Mouse (Mus musculus): ENCODE data around the gene Plekhg1. TPM values are rescaled to one million over a fixed set of nuclear protein-coding genes. Genes with fewer than 3 reads are reported as not detected.

Gene Plekhg1
- polyA plus RNA-seq, 1 experiment: 2.3 TPM

GRCm38 (mm10) chr10:3900416-3900956 is 160.3 kb downstream of the Plekhg1 start:
- WGBS: 96% methylated on average over 11 of the region's 11 CpGs
- TF ChIP-seq POLR2A (IDR thresholded peaks at IDR 0.05; ENCODE audit: control insufficient read depth, extremely low read depth, insufficient read depth, low read length, poor library complexity): no peak
- TF ChIP-seq CTCF (IDR thresholded peaks at IDR 0.05; ENCODE audit: borderline replicate concordance, control insufficient read depth, extremely low read depth, insufficient read depth, low read length, poor library complexity): no peak

GRCm38 (mm10) chr10:3905747-3906146 is 165.6 kb downstream of the Plekhg1 start:
- TF ChIP-seq POLR2A (IDR thresholded peaks at IDR 0.05; ENCODE audit: control insufficient read depth, extremely low read depth, insufficient read depth, low read length, poor library complexity): no peak
- TF ChIP-seq CTCF (IDR thresholded peaks at IDR 0.05; ENCODE audit: borderline replicate concordance, control insufficient read depth, extremely low read depth, insufficient read depth, low read length, poor library complexity): no peak
- H3K36me3 ChIP-seq (ENCODE audit: control insufficient read depth, insufficient read depth, low read length): no peaks in the 10 kb centered on the region
- no peaks in the 10 kb centered on the region for H3K27me3 ChIP-seq (ENCODE audit: control insufficient read depth, insufficient read depth, low read length)
- WGBS: 91% methylated on average over 3 of the region's 3 CpGs
- no peak overlapping the region for H3K4me3 ChIP-seq (ENCODE audit: control insufficient read depth, insufficient read depth, low read length)
- no peaks in the 10 kb centered on the region for H3K4me1 ChIP-seq (replicated peaks; ENCODE audit: control insufficient read depth, insufficient read depth, low read length)
- no peak for DNase-seq
- no peak overlapping the region for H3K27ac ChIP-seq (ENCODE audit: control insufficient read depth, insufficient read depth, low read length)

More at GRCm38 (mm10) chr10:3900416-3900956, 160.3 kb downstream of the Plekhg1 start:
- no peak for DNase-seq
- Histone ChIP-seq H3K4me1 (replicated peaks; ENCODE audit: control insufficient read depth, insufficient read depth, low read length) (no peaks in the 10 kb centered on the region), H3K4me3 (ENCODE audit: control insufficient read depth, insufficient read depth, low read length) (no peak overlapping the region), H3K27me3 (ENCODE audit: control insufficient read depth, insufficient read depth, low read length) (no peaks in the 10 kb centered on the region), H3K36me3 (ENCODE audit: control insufficient read depth, insufficient read depth, low read length) (no peaks in the 10 kb centered on the region), H3K27ac (ENCODE audit: control insufficient read depth, insufficient read depth, low read length) (no peak overlapping the region)

GRCm38 (mm10) chr10:3914104-3914503 is 173.9 kb downstream of the Plekhg1 start:
- DNase-seq: no peak
- no peak for TF ChIP-seq CTCF (IDR thresholded peaks at IDR 0.05; ENCODE audit: borderline replicate concordance, control insufficient read depth, extremely low read depth, insufficient read depth, low read length, poor library complexity)
- no peak for TF ChIP-seq POLR2A (IDR thresholded peaks at IDR 0.05; ENCODE audit: control insufficient read depth, extremely low read depth, insufficient read depth, low read length, poor library complexity)
- WGBS: 84% methylated on average over 5 of the region's 5 CpGs
- no peak overlapping the region for H3K27ac ChIP-seq (ENCODE audit: control insufficient read depth, insufficient read depth, low read length)
- H3K27me3 ChIP-seq (ENCODE audit: control insufficient read depth, insufficient read depth, low read length): no peaks in the 10 kb centered on the region
- no peaks in the 10 kb centered on the region for H3K36me3 ChIP-seq (ENCODE audit: control insufficient read depth, insufficient read depth, low read length)
- H3K4me3 ChIP-seq (ENCODE audit: control insufficient read depth, insufficient read depth, low read length): no peak overlapping the region
- H3K4me1 ChIP-seq (replicated peaks; ENCODE audit: control insufficient read depth, insufficient read depth, low read length): no peaks in the 10 kb centered on the region

GRCm38 (mm10) chr10:3920368-3921152 is 180.4 kb downstream of the Plekhg1 start:
- no peak for TF ChIP-seq CTCF (IDR thresholded peaks at IDR 0.05; ENCODE audit: borderline replicate concordance, control insufficient read depth, extremely low read depth, insufficient read depth, low read length, poor library complexity)
- TF ChIP-seq POLR2A (IDR thresholded peaks at IDR 0.05; ENCODE audit: control insufficient read depth, extremely low read depth, insufficient read depth, low read length, poor library complexity): no peak
- Histone ChIP-seq H3K36me3 (ENCODE audit: control insufficient read depth, insufficient read depth, low read length) (no peaks in the 10 kb centered on the region), H3K27me3 (ENCODE audit: control insufficient read depth, insufficient read depth, low read length) (no peaks in the 10 kb centered on the region), H3K27ac (ENCODE audit: control insufficient read depth, insufficient read depth, low read length) (no peak overlapping the region), H3K4me3 (ENCODE audit: control insufficient read depth, insufficient read depth, low read length) (no peak overlapping the region), H3K4me1 (replicated peaks; ENCODE audit: control insufficient read depth, insufficient read depth, low read length) (no peaks in the 10 kb centered on the region)
- WGBS: 92% methylated on average over 20 of the region's 20 CpGs
- DNase-seq: no peak

- no peaks in the 10 kb centered on the region for H3K36me3 ChIP-seq (ENCODE audit: control insufficient read depth, insufficient read depth, low read length)
- no peak for TF ChIP-seq POLR2A (IDR thresholded peaks at IDR 0.05; ENCODE audit: control insufficient read depth, extremely low read depth, insufficient read depth, low read length, poor library complexity)
- no peak for TF ChIP-seq CTCF (IDR thresholded peaks at IDR 0.05; ENCODE audit: borderline replicate concordance, control insufficient read depth, extremely low read depth, insufficient read depth, low read length, poor library complexity)
- H3K27ac ChIP-seq (ENCODE audit: control insufficient read depth, insufficient read depth, low read length): no peak overlapping the region
- WGBS: 90% methylated on average over 4 of the region's 4 CpGs
- H3K4me1 ChIP-seq (replicated peaks; ENCODE audit: control insufficient read depth, insufficient read depth, low read length): no peaks in the 10 kb centered on the region
- H3K27me3 ChIP-seq (ENCODE audit: control insufficient read depth, insufficient read depth, low read length): no peaks in the 10 kb centered on the region
- DNase-seq: no peak
- no peak overlapping the region for H3K4me3 ChIP-seq (ENCODE audit: control insufficient read depth, insufficient read depth, low read length)
Measured at GRCm38 (mm10) chr10:3928008-3928545, 187.9 kb downstream of the Plekhg1 start.

GRCm38 (mm10) chr10:3931831-3932230 is 191.7 kb downstream of the Plekhg1 start:
- H3K27me3 ChIP-seq (ENCODE audit: control insufficient read depth, insufficient read depth, low read length): no peaks in the 10 kb centered on the region
- DNase-seq: no peak
- H3K4me3 ChIP-seq (ENCODE audit: control insufficient read depth, insufficient read depth, low read length): no peak overlapping the region
- TF ChIP-seq POLR2A (IDR thresholded peaks at IDR 0.05; ENCODE audit: control insufficient read depth, extremely low read depth, insufficient read depth, low read length, poor library complexity) (no peak), CTCF (IDR thresholded peaks at IDR 0.05; ENCODE audit: borderline replicate concordance, control insufficient read depth, extremely low read depth, insufficient read depth, low read length, poor library complexity) (no peak)
- H3K36me3 ChIP-seq (ENCODE audit: control insufficient read depth, insufficient read depth, low read length): no peaks in the 10 kb centered on the region
- H3K27ac ChIP-seq (ENCODE audit: control insufficient read depth, insufficient read depth, low read length): no peak overlapping the region
- H3K4me1 ChIP-seq (replicated peaks; ENCODE audit: control insufficient read depth, insufficient read depth, low read length): no peaks in the 10 kb centered on the region; the same call in 1 of the 2 replicates

Measured in thymus, adult 2 months (tissue).